ENCODE assay signal across 21 mouse cellular contexts in the genomic region with DNA sequence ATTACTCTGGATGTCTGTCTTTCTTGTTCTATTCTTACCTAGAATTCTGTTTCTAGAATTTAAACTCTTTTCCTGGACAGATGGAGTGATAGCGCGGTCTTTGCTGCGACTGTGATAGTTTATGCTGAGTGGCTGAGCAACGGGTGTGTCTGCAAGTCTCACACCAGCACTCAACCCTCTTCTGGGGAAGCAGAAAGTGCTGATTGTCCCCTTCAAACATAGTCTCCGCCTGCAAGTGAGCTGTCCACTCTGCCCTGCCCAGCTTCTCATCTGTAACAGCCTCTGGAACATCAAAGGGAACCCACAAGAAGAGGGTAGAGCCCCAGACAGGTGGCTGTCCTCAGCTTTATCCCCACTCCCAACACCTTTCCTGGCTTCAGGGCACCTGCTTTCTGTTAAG. TPM values are rescaled to one million over a fixed set of nuclear protein-coding genes. Genes with fewer than 3 reads are reported as not detected.
DNase-seq lines count a peak whose midpoint lies in the region; ATAC-seq lines count a peak whose summit lies in the region.
"Had no signal": no experiment of that assay in that cellular context is flagged by ENCODE, and none has a peak within 500 bp of the region (broad histone marks: within the 10 kb centered on the region; RNA-seq: fewer than 3 reads in every experiment).

No protein-coding gene starts in this region.

- H3K36me3 ChIP-seq in heart, embryonic 13.5 days = peaks cover 5% of the 10 kb centered on the region; the same call in 1 of the 2 replicates
- no peaks in the 10 kb centered on the region for H3K36me3 ChIP-seq in heart, embryonic 16.5 days (ENCODE audit: control insufficient read depth, insufficient read depth)
- H3K36me3 ChIP-seq in macrophage (ENCODE audit: inconsistent target) = no peaks in the 10 kb centered on the region
- H3K36me3 ChIP-seq: forebrain, embryonic 10.5 days; hindbrain, embryonic 12.5 days; hindbrain, embryonic 15.5 days had no signal

- peaks cover 100% of the 10 kb centered on the region for H3K4me1 ChIP-seq in heart, embryonic 13.5 days
- H3K4me1 ChIP-seq in heart, embryonic 16.5 days (ENCODE audit: control insufficient read depth, insufficient read depth, low read length) = peaks cover 93% of the 10 kb centered on the region

- H3K27me3 ChIP-seq in heart, embryonic 13.5 days (replicated peaks) = no peaks in the 10 kb centered on the region
- H3K27me3 ChIP-seq in heart, embryonic 16.5 days (ENCODE audit: control insufficient read depth, insufficient read depth, low read length) = no peaks in the 10 kb centered on the region
- H3K27me3 ChIP-seq: forebrain, embryonic 13.5 days; hindbrain, embryonic 12.5 days; hindbrain, embryonic 15.5 days had no signal

- H3K79me2 ChIP-seq in macrophage (ENCODE audit: inconsistent target) = peaks cover 89% of the 10 kb centered on the region

- H3K9ac ChIP-seq in heart, embryonic 13.5 days = no peak overlapping the region
- no peak overlapping the region for H3K9ac ChIP-seq in heart, embryonic 16.5 days (ENCODE audit: low read length)
- H3K9ac ChIP-seq: forebrain, embryonic 13.5 days; hindbrain, embryonic 12.5 days; hindbrain, embryonic 15.5 days had no signal

- no peak overlapping the region for H3K4me3 ChIP-seq in heart, embryonic 13.5 days
- no peak overlapping the region for H3K4me3 ChIP-seq in heart, embryonic 16.5 days (ENCODE audit: low read length)
- H3K4me3 ChIP-seq in macrophage (ENCODE audit: inconsistent target) = no peak overlapping the region
- H3K4me3 ChIP-seq: forebrain, embryonic 10.5 days; forebrain, embryonic 13.5 days; hindbrain, embryonic 12.5 days; hindbrain, embryonic 15.5 days had no signal

- intact Hi-C loops in heart, postnatal 14 days (cut with DNase I) = no loop called here
- intact Hi-C loops in heart, postnatal 25 days (cut with DNase I) = no loop called here

- no peak for ATAC-seq in heart, embryonic 13.5 days (ENCODE audit: extremely low read depth, insufficient number of reproducible peaks, low FRiP score, low TSS enrichment)
- no peak for ATAC-seq in heart, embryonic 16.5 days (replicated peaks; ENCODE audit: extremely low read depth, insufficient read depth, low FRiP score)
- ATAC-seq: forebrain, embryonic 13.5 days; forebrain, embryonic 16.5 days; intestine, postnatal 0 days had no signal

- peak overlapping the region; percentile 44 for H3K27ac ChIP-seq in heart, embryonic 13.5 days (replicated peaks)
- H3K27ac ChIP-seq in heart, embryonic 16.5 days (ENCODE audit: low read length) = peak overlapping the region; percentile 46; the same call in 1 of the 2 replicates
- H3K27ac ChIP-seq in macrophage = 0 out of 2 replicates have a peak overlapping the region, but pooled peaks have one; percentile 15
- H3K27ac ChIP-seq: forebrain, embryonic 10.5 days; forebrain, embryonic 13.5 days; hindbrain, embryonic 12.5 days; hindbrain, embryonic 15.5 days had no signal

- no peaks in the 10 kb centered on the region for H3K9me3 ChIP-seq in heart, embryonic 13.5 days
- H3K9me3 ChIP-seq in heart, embryonic 16.5 days (replicated peaks; ENCODE audit: control insufficient read depth, low read length) = no peaks in the 10 kb centered on the region
- H3K9me3 ChIP-seq: forebrain, embryonic 10.5 days; forebrain, embryonic 13.5 days; hindbrain, embryonic 12.5 days; hindbrain, embryonic 15.5 days had no signal

- DNase-seq in heart, adult 18-20 months = peak; percentile 44 to 48
- DNase-seq in heart, postnatal 14 days = no peak
- DNase-seq in heart, adult 8-10 months (ENCODE audit: low spot score) = no peak
- DNase-seq in heart, postnatal 25 days (ENCODE audit: low spot score) = no peak
- DNase-seq in lung, adult 18-20 months = no peak
- DNase-seq: adrenal gland, adult 8-10 months; adrenal gland, postnatal 25 days; cerebellum, adult 18-20 months; cerebellum, adult 9-10 months; cerebellum, postnatal 14 days; gastrocnemius, postnatal 25 days; kidney, adult 2 months had no signal

- WGBS in heart, embryonic 13.5 days = 28% methylated on average over 5 of the region's 5 CpGs
- 41% methylated on average over 5 of the region's 5 CpGs for WGBS in heart, embryonic 16.5 days
- 66% methylated on average over 5 of the region's 5 CpGs for WGBS in macrophage (ENCODE audit: missing documents)

- H3K4me2 ChIP-seq in heart, embryonic 13.5 days = no peak overlapping the region
- H3K4me2 ChIP-seq in heart, embryonic 16.5 days (ENCODE audit: low read depth, low read length) = no peak overlapping the region
- H3K4me2 ChIP-seq: forebrain, embryonic 13.5 days; hindbrain, embryonic 12.5 days; hindbrain, embryonic 15.5 days had no signal

RNA-seq across cellular contexts. Expression of a gene that starts 19.7 kb away (rescaled TPM):
- 10 to 100 TPM; 66.6 to 67.6 TPM for total RNA-seq in heart, adult 18-20 months (2021)
- total RNA-seq in heart, postnatal 14 days (2021) = 100 to 1,000 TPM; 103 to 109 TPM
- polyA plus RNA-seq in heart, embryonic 13.5 days (2015; fragmentation: Nextera tagmentation; extraction: Ambion mirVana) = 83.9 and 95.4 TPM in 2 replicates
- 10 to 100 TPM; 64.0 to 99.3 (median 73.2) TPM for total RNA-seq in heart, adult 8-10 months (2022)
- 99.3 and 111 TPM in 2 replicates for polyA plus RNA-seq in heart, embryonic 16.5 days (2015; fragmentation: Nextera tagmentation; extraction: Ambion mirVana)
- 10 to 100 TPM; 79.6 to 81.5 TPM for total RNA-seq in heart, postnatal 25 days (2021)
- 100 to 1,000 TPM in 13 of 26 experiments, 10 to 100 TPM in 13; 33.2 to 495 (median 91.1) TPM for total RNA-seq in macrophage (2018; cell fraction: chromatin; rRNA removed)
- 100 to 1,000 TPM in 2 of 26 experiments, 10 to 100 TPM in 24; 28.4 to 135 (median 32.6) TPM for total RNA-seq in macrophage (2018; cell fraction: cytosol; rRNA removed)
- total RNA-seq in macrophage (2018; cell fraction: nucleus; rRNA removed) = 100 to 1,000 TPM in 13 of 26 experiments, 10 to 100 TPM in 13; 41.9 to 410 (median 106) TPM
- 32.5 to 46.6 TPM (median 34.4 TPM) in 3 replicates for polyA plus RNA-seq in macrophage (2018)

RNA-seq across cellular contexts. Expression of a gene that starts 55.5 kb away (rescaled TPM):
- 10 to 100 TPM; 12.8 to 13.2 TPM for total RNA-seq in heart, adult 18-20 months (2021)
- 10 to 100 TPM; 33.3 to 34.1 TPM for total RNA-seq in heart, postnatal 14 days (2021)
- polyA plus RNA-seq in heart, embryonic 13.5 days (2015; fragmentation: Nextera tagmentation; extraction: Ambion mirVana) = 106 and 116 TPM in 2 replicates
- 10 to 100 TPM; 12.3 to 13.6 (median 12.4) TPM for total RNA-seq in heart, adult 8-10 months (2022)
- 95.3 and 104 TPM in 2 replicates for polyA plus RNA-seq in heart, embryonic 16.5 days (2015; fragmentation: Nextera tagmentation; extraction: Ambion mirVana)
- total RNA-seq in heart, postnatal 25 days (2021) = 10 to 100 TPM; 20.8 to 20.9 TPM
- total RNA-seq in macrophage (2018; cell fraction: chromatin; rRNA removed) = 10 to 100 TPM in 3 of 26 experiments, 1 to 10 TPM in 23; 1.9 to 16.5 (median 4.4) TPM
- total RNA-seq in macrophage (2018; cell fraction: cytosol; rRNA removed) = 1 to 10 TPM; 1.4 to 8.4 (median 4.3) TPM
- 10 to 100 TPM in 5 of 26 experiments, 1 to 10 TPM in 21; 1.9 to 15.8 (median 5.7) TPM for total RNA-seq in macrophage (2018; cell fraction: nucleus; rRNA removed)
- 7.1 to 11.1 TPM (median 9.0 TPM) in 3 replicates for polyA plus RNA-seq in macrophage (2018)

Comparison
In these comparisons a context has a peak if more than half of its experiments do, and no peak if none do; other contexts are left out.
1. DNase-seq: peak in heart, adult 18-20 months (2 of 2); none in heart, postnatal 14 days (0 of 2), heart, adult 8-10 months (single experiment), heart, postnatal 25 days (single experiment) and lung, adult 18-20 months (0 of 2).
2. Peak in every context shown above with its lines, with median percentiles within 50 percentile points of each other: H3K27ac ChIP-seq.